Mouse (Mus musculus): ENCODE results near the gene Fam184a. TPM values are rescaled to one million over a fixed set of nuclear protein-coding genes. Genes with fewer than 3 reads are reported as not detected.

Fam184a gene
- polyA plus RNA-seq, 1 experiment from 2014 or later, result 3.6 TPM

- H3K27me3 ChIP-seq (ENCODE audit: control insufficient read depth, insufficient read depth, low read length), result no peaks in the 10 kb centered on the region
- no peak overlapping the region for H3K27ac ChIP-seq (replicated peaks in 1 of 2; ENCODE audit: control insufficient read depth in 1 of 2, insufficient read depth in 1 of 2, low read depth in 2 of 2, low read length in 2 of 2)
- H3K4me1 ChIP-seq (ENCODE audit: control insufficient read depth in 2 of 2, insufficient read depth in 2 of 2, low read length in 2 of 2), result no peaks in the 10 kb centered on the region
- H3K4me2 ChIP-seq (ENCODE audit: low read length), result no peak overlapping the region
- H3K9ac ChIP-seq (ENCODE audit: low read length), result no peak overlapping the region
- no peak for ATAC-seq (ENCODE audit: insufficient number of reproducible peaks, insufficient read depth, low FRiP score, low read depth)
- no peaks in the 10 kb centered on the region for H3K36me3 ChIP-seq (ENCODE audit: control insufficient read depth, insufficient read depth, low read length)
- no peaks in the 10 kb centered on the region for H3K9me3 ChIP-seq (ENCODE audit: control insufficient read depth, low read length)
- H3K4me3 ChIP-seq (ENCODE audit: control insufficient read depth in 1 of 2, insufficient read depth in 1 of 2, low read depth in 1 of 2, low read length in 2 of 2), result no peak overlapping the region
- WGBS, result 55% methylated on average over 3 of the region's 3 CpGs
These were observed 17.8 kb upstream of the Fam184a start for GRCm38 (mm10) chr10:53768745-53769144.

DNA sequence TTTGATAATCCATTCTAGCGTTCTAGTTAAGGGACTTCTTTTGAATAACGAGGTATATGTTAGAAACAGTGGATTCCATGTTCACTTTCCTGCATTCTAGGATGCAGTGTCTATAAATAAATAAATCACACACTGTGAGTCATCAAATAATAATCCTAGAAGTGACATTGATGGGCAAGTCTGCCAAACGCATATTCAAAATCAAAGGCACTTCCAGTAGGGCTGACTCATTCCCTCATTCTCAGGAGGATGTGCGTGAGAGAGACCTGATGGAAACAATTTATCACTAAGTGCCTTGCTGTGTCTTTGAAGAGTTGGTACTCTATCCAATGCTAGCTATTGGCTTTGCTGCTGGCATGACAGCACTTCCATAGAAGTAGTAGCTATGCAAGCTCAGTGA lies 14.5 kb upstream of the Fam184a start:
- Histone ChIP-seq H3K9ac (ENCODE audit: low read length) (no peak overlapping the region), H3K4me2 (ENCODE audit: low read length) (no peak overlapping the region), H3K4me1 (ENCODE audit: control insufficient read depth in 2 of 2, insufficient read depth in 2 of 2, low read length in 2 of 2) (no peaks in the 10 kb centered on the region), H3K9me3 (ENCODE audit: control insufficient read depth, low read length) (no peaks in the 10 kb centered on the region), H3K27me3 (ENCODE audit: control insufficient read depth, insufficient read depth, low read length) (no peaks in the 10 kb centered on the region), H3K27ac (replicated peaks in 1 of 2; ENCODE audit: control insufficient read depth in 1 of 2, insufficient read depth in 1 of 2, low read depth in 2 of 2, low read length in 2 of 2) (no peak overlapping the region), H3K4me3 (ENCODE audit: control insufficient read depth in 1 of 2, insufficient read depth in 1 of 2, low read depth in 1 of 2, low read length in 2 of 2) (no peak overlapping the region), H3K36me3 (ENCODE audit: control insufficient read depth, insufficient read depth, low read length) (no peaks in the 10 kb centered on the region)
- no peak for ATAC-seq (ENCODE audit: insufficient number of reproducible peaks, insufficient read depth, low FRiP score, low read depth)
- 62% methylated on average over 4 of the region's 4 CpGs for WGBS

- Histone ChIP-seq H3K4me2 (ENCODE audit: low read length) (no peak overlapping the region), H3K9ac (ENCODE audit: low read length) (no peak overlapping the region), H3K36me3 (ENCODE audit: control insufficient read depth, insufficient read depth, low read length) (no peaks in the 10 kb centered on the region), H3K4me1 (ENCODE audit: control insufficient read depth in 2 of 2, insufficient read depth in 2 of 2, low read length in 2 of 2) (peaks cover 5 to 6% of the 10 kb centered on the region in 2 experiments), H3K9me3 (ENCODE audit: control insufficient read depth, low read length) (no peaks in the 10 kb centered on the region), H3K4me3 (ENCODE audit: control insufficient read depth in 1 of 2, insufficient read depth in 1 of 2, low read depth in 1 of 2, low read length in 2 of 2) (no peak overlapping the region), H3K27ac (replicated peaks in 1 of 2; ENCODE audit: control insufficient read depth in 1 of 2, insufficient read depth in 1 of 2, low read depth in 2 of 2, low read length in 2 of 2) (no peak overlapping the region), H3K27me3 (ENCODE audit: control insufficient read depth, insufficient read depth, low read length) (no peaks in the 10 kb centered on the region)
- no peak for ATAC-seq (ENCODE audit: insufficient number of reproducible peaks, insufficient read depth, low FRiP score, low read depth)
- WGBS, result 24% methylated on average over 1 of the region's 1 CpGs
These were observed 1.8 kb upstream of the Fam184a start for GRCm38 (mm10) chr10:53752723-53753122.

GRCm38 (mm10) chr10:53750275-53750954 lies 508 bp downstream of the Fam184a start:
- peaks cover 11 to 14% of the 10 kb centered on the region in 2 experiments for H3K4me1 ChIP-seq (ENCODE audit: control insufficient read depth in 2 of 2, insufficient read depth in 2 of 2, low read length in 2 of 2)
- H3K9me3 ChIP-seq (ENCODE audit: control insufficient read depth, low read length), result no peaks in the 10 kb centered on the region
- H3K27me3 ChIP-seq (ENCODE audit: control insufficient read depth, insufficient read depth, low read length), result no peaks in the 10 kb centered on the region
- ATAC-seq (ENCODE audit: insufficient number of reproducible peaks, insufficient read depth, low FRiP score, low read depth), result peak; percentile 34
- peak overlapping the region; percentile 93 for H3K4me2 ChIP-seq (ENCODE audit: low read length)
- H3K9ac ChIP-seq (ENCODE audit: low read length), result peak overlapping the region; percentile 83
- 9% methylated on average over 39 of the region's 39 CpGs for WGBS
- peak overlapping the region; percentile 74 to 89 for H3K4me3 ChIP-seq (ENCODE audit: control insufficient read depth in 1 of 2, insufficient read depth in 1 of 2, low read depth in 1 of 2, low read length in 2 of 2)
- no peaks in the 10 kb centered on the region for H3K36me3 ChIP-seq (ENCODE audit: control insufficient read depth, insufficient read depth, low read length)
- 0 out of 4 replicates have a peak overlapping the region, but pooled peaks of 1 of the 2 experiments have one; percentile 12 for H3K27ac ChIP-seq (replicated peaks in 1 of 2; ENCODE audit: control insufficient read depth in 1 of 2, insufficient read depth in 1 of 2, low read depth in 2 of 2, low read length in 2 of 2)

DNA sequence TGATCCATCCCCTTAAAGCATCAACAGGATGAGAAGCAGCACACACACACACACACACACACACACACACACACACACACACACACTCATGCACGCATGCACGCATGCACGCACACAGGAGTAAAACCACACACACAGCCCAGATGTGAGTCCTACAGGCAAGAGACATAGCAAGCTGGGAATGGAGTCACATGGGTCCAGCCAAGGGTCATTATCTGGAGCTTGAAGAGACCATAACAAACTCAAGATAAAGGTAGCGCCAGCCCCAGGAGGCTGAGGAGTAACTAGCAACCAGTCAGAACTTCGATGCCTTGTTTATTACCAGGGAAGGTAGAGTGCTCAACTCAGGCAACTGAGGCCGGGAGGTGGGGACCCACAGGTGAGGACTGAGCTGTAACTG lies 4.9 kb downstream of the Fam184a start:
- H3K36me3 ChIP-seq (ENCODE audit: control insufficient read depth, insufficient read depth, low read length), result no peaks in the 10 kb centered on the region
- no peak for ATAC-seq (ENCODE audit: insufficient number of reproducible peaks, insufficient read depth, low FRiP score, low read depth)
- H3K4me2 ChIP-seq (ENCODE audit: low read length), result no peak overlapping the region
- 50% methylated on average over 6 of the region's 6 CpGs for WGBS
- peaks cover 5 to 7% of the 10 kb centered on the region in 2 experiments; a peak in 3 of 4 replicates for H3K4me1 ChIP-seq (ENCODE audit: control insufficient read depth in 2 of 2, insufficient read depth in 2 of 2, low read length in 2 of 2)
- H3K9ac ChIP-seq (ENCODE audit: low read length), result no peak overlapping the region
- no peaks in the 10 kb centered on the region for H3K9me3 ChIP-seq (ENCODE audit: control insufficient read depth, low read length)
- no peak overlapping the region for H3K4me3 ChIP-seq (ENCODE audit: control insufficient read depth in 1 of 2, insufficient read depth in 1 of 2, low read depth in 1 of 2, low read length in 2 of 2)
- H3K27me3 ChIP-seq (ENCODE audit: control insufficient read depth, insufficient read depth, low read length), result no peaks in the 10 kb centered on the region
- H3K27ac ChIP-seq (replicated peaks in 1 of 2; ENCODE audit: control insufficient read depth in 1 of 2, insufficient read depth in 1 of 2, low read depth in 2 of 2, low read length in 2 of 2), result no peak overlapping the region

DNA sequence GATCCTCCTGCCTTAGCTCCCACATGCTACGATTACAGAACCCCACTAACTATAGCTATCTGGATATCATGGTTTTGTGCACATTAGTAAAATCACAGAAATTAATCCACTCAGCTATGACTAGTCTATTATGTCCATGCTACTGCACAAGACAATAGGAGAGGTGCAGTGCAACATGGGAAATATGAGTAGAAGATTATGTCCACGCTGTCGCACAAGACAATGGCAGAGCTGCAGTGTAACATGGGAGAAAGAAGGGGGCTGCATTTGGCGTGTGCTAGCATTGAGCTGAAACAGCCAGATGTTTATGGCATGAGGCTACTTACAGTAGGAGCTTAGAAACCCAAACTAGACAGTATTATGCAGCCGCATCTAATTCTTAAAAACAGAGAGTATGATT lies 8.0 kb downstream of the Fam184a start:
- WGBS, result 82% methylated on average over 5 of the region's 5 CpGs
- no peak for ATAC-seq (ENCODE audit: insufficient number of reproducible peaks, insufficient read depth, low FRiP score, low read depth)
- H3K9me3 ChIP-seq (ENCODE audit: control insufficient read depth, low read length), result no peaks in the 10 kb centered on the region

GRCm38 (mm10) chr10:53740014-53740413 lies 10.9 kb downstream of the Fam184a start:
- H3K4me2 ChIP-seq (ENCODE audit: low read length), result no peak overlapping the region
- ATAC-seq (ENCODE audit: insufficient number of reproducible peaks, insufficient read depth, low FRiP score, low read depth), result no peak

More for the DNA sequence above, 8.0 kb downstream of the Fam184a start:
- no peak overlapping the region for H3K9ac ChIP-seq (ENCODE audit: low read length)
- no peaks in the 10 kb centered on the region for H3K27me3 ChIP-seq (ENCODE audit: control insufficient read depth, insufficient read depth, low read length)
- no peak overlapping the region for H3K27ac ChIP-seq (replicated peaks in 1 of 2; ENCODE audit: control insufficient read depth in 1 of 2, insufficient read depth in 1 of 2, low read depth in 2 of 2, low read length in 2 of 2)
- H3K36me3 ChIP-seq (ENCODE audit: control insufficient read depth, insufficient read depth, low read length), result no peaks in the 10 kb centered on the region
- peaks cover 5 to 7% of the 10 kb centered on the region in 2 experiments; a peak in 3 of 4 replicates for H3K4me1 ChIP-seq (ENCODE audit: control insufficient read depth in 2 of 2, insufficient read depth in 2 of 2, low read length in 2 of 2)
- no peak overlapping the region for H3K4me2 ChIP-seq (ENCODE audit: low read length)
- no peak overlapping the region for H3K4me3 ChIP-seq (ENCODE audit: control insufficient read depth in 1 of 2, insufficient read depth in 1 of 2, low read depth in 1 of 2, low read length in 2 of 2)

DNA sequence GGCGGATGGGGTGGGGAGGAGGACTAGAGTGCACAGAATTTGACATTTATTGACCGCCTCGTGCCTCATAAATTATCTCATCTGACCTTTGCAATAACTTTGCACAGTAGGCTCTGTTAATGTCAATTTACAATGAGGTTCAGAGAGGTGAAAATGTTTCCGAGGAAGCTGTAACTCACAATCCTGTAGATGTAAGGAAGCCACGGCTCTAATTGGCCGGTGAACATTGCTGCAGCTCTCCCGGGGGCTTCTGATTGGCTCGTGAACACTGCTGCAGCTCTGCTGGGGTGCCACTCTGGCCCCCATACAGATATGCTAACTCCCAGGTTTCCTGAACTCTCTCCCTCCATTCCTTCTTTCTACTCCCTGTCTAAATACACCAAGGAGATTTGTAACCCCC lies 12.1 kb downstream of the Fam184a start:
- Histone ChIP-seq H3K27ac (replicated peaks in 1 of 2; ENCODE audit: control insufficient read depth in 1 of 2, insufficient read depth in 1 of 2, low read depth in 2 of 2, low read length in 2 of 2) (no peak overlapping the region), H3K9ac (ENCODE audit: low read length) (no peak overlapping the region), H3K4me1 (ENCODE audit: control insufficient read depth in 2 of 2, insufficient read depth in 2 of 2, low read length in 2 of 2) (0 out of 4 replicates have a peak, but pooled peaks cover 0 to 2% of the 10 kb centered on the region in 2 experiments), H3K4me3 (ENCODE audit: control insufficient read depth in 1 of 2, insufficient read depth in 1 of 2, low read depth in 1 of 2, low read length in 2 of 2) (no peak overlapping the region), H3K27me3 (ENCODE audit: control insufficient read depth, insufficient read depth, low read length) (no peaks in the 10 kb centered on the region), H3K9me3 (ENCODE audit: control insufficient read depth, low read length) (no peaks in the 10 kb centered on the region), H3K36me3 (ENCODE audit: control insufficient read depth, insufficient read depth, low read length) (no peaks in the 10 kb centered on the region), H3K4me2 (ENCODE audit: low read length) (no peak overlapping the region)
- ATAC-seq (ENCODE audit: insufficient number of reproducible peaks, insufficient read depth, low FRiP score, low read depth), result no peak
- 85% methylated on average over 8 of the region's 8 CpGs for WGBS

More at GRCm38 (mm10) chr10:53740014-53740413, 10.9 kb downstream of the Fam184a start:
- Histone ChIP-seq H3K27ac (replicated peaks in 1 of 2; ENCODE audit: control insufficient read depth in 1 of 2, insufficient read depth in 1 of 2, low read depth in 2 of 2, low read length in 2 of 2) (no peak overlapping the region), H3K36me3 (ENCODE audit: control insufficient read depth, insufficient read depth, low read length) (no peaks in the 10 kb centered on the region), H3K27me3 (ENCODE audit: control insufficient read depth, insufficient read depth, low read length) (no peaks in the 10 kb centered on the region), H3K4me3 (ENCODE audit: control insufficient read depth in 1 of 2, insufficient read depth in 1 of 2, low read depth in 1 of 2, low read length in 2 of 2) (no peak overlapping the region), H3K4me1 (ENCODE audit: control insufficient read depth in 2 of 2, insufficient read depth in 2 of 2, low read length in 2 of 2) (0 out of 4 replicates have a peak, but pooled peaks cover 0 to 2% of the 10 kb centered on the region in 2 experiments), H3K9ac (ENCODE audit: low read length) (no peak overlapping the region), H3K9me3 (ENCODE audit: control insufficient read depth, low read length) (no peaks in the 10 kb centered on the region)

Measured in heart, embryonic 14.5 days (tissue).